Mouse (Mus musculus) hindbrain, embryonic 14.5 days (tissue): Measurements from ENCODE around the gene Cpm. TPM values are rescaled to one million over a fixed set of nuclear protein-coding genes. Genes with fewer than 3 reads are reported as not detected.

Experiments used
- ATAC-seq: fragments of 200-750 bp; cut with Nextera tagmentation; 2 replicates; pipeline ENCODE4 v1.8.0; 2017; ENCODE audit warnings: moderate number of reproducible peaks, mild to moderate bottlenecking, moderate TSS enrichment, moderate library complexity; ENCODE audit not compliant: low FRiP score
- DNase-seq: peaks from one replicate; pipeline ENCODE4 v3.0.0-alpha.2; 2015; ENCODE audit warnings: low spot score
- H3K27ac ChIP-seq: fragments of 300-500 bp; sonication (generic); 2 replicates; pipeline ENCODE4 v1.5.1; 2014; ENCODE audit warnings: mild to moderate bottlenecking, moderate library complexity
- H3K27me3 ChIP-seq: fragments of 300-500 bp; sonication (generic); 2 replicates; pipeline ENCODE4 v1.6.1; 2014; ENCODE audit warnings: mild to moderate bottlenecking, low read length, mixed read lengths; ENCODE audit not compliant: control insufficient read depth, insufficient read depth
- H3K36me3 ChIP-seq: fragments of 300-500 bp; sonication (generic); replicated peaks from 2 replicates; pipeline ENCODE4 v1.6.1; 2014; ENCODE audit not compliant: control insufficient read depth, insufficient read depth
- H3K4me1 ChIP-seq: fragments of 300-500 bp; sonication (generic); replicated peaks from 2 replicates; pipeline ENCODE4 v1.6.1; 2014; ENCODE audit warnings: antibody characterized with exemption, low read length, mixed read lengths; ENCODE audit not compliant: control insufficient read depth, insufficient read depth
- H3K4me2 ChIP-seq: fragments of 300-500 bp; sonication (generic); replicated peaks from 2 replicates; pipeline ENCODE4 v1.6.1; 2014; ENCODE audit warnings: mild to moderate bottlenecking, moderate library complexity
- H3K4me3 ChIP-seq: fragments of 300-500 bp; sonication (generic); replicated peaks from 2 replicates; pipeline ENCODE4 v1.5.1; 2014; ENCODE audit warnings: mild to moderate bottlenecking, low read length
- H3K9ac ChIP-seq: fragments of 300-500 bp; sonication (generic); 2 replicates; pipeline ENCODE4 v1.6.1; 2014
- H3K9me3 ChIP-seq: fragments of 300-500 bp; sonication (generic); 2 replicates; pipeline ENCODE4 v1.6.1; 2016; ENCODE audit warnings: low read length; ENCODE audit not compliant: control insufficient read depth
- WGBS: fragments of 180-500 bp; shearing (Covaris S2); extraction: QIAGEN DNeasy Blood & Tissue Kit; methylation state at CpG from one replicate; pipeline ENCODE4 v1.1.7; 2014; 5-methylcytosine and 5-hydroxymethylcytosine counted together
- polyA plus RNA-seq: library from polyadenylated mRNA; unstranded; fragments of >200 nt; fragmentation: Nextera tagmentation; extraction: Ambion mirVana; gene quantifications from 2 replicates; pipeline ENCODE4 v1.2.1, GENCODE M21; 2014

The Cpm gene
- polyA plus RNA-seq, 1 experiment from 2014 or later = 3.0 TPM

GRCm38 (mm10) chr10:117726350-117726749, 97.0 kb downstream of the Cpm start:
- Histone ChIP-seq H3K9me3 (no peaks in the 10 kb centered on the region), H3K4me2 (no peak overlapping the region), H3K27ac (no peak overlapping the region), H3K27me3 (no peaks in the 10 kb centered on the region), H3K9ac (no peak overlapping the region), H3K4me1 (no peaks in the 10 kb centered on the region), H3K4me3 (no peak overlapping the region), H3K36me3 (no peaks in the 10 kb centered on the region)
- DNase-seq (no peak), ATAC-seq (no peak)
- whole genome bisulfite sequencing = 91% methylated on average over 4 of the region's 4 CpGs

DNA sequence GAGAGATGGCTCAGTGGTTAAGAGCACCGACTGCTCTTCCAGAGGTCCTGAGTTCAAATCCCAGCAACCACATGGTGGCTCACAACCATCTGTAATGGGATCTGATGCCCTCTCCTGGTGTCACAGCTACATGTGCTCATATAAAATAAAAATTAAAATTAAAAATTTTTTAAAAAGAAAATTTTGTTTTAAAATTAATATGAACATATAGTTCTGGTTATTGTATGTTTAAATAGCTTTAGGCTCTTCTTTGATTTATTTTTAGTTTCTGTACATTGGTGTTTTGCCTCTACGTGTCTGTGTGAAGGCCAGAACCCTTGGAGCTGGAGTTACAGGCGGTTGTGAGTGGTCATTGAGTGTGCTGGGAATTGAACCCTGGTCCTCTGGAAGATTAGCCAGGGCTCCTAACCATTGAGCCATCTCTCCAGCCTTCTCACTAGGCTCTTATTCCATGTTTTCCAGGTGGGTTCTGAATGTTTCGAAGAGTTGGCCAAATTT, 97.6 kb downstream of the Cpm start:
- WGBS = over 99% methylated on average over 4 of the region's 4 CpGs
- Histone ChIP-seq H3K27ac (no peak overlapping the region), H3K9me3 (no peaks in the 10 kb centered on the region), H3K9ac (no peak overlapping the region), H3K27me3 (no peaks in the 10 kb centered on the region), H3K4me3 (no peak overlapping the region), H3K4me1 (no peaks in the 10 kb centered on the region), H3K4me2 (no peak overlapping the region), H3K36me3 (no peaks in the 10 kb centered on the region)
- no peak for DNase-seq
- ATAC-seq = no peak

GRCm38 (mm10) chr10:117727518-117728110, 98.3 kb downstream of the Cpm start:
- Histone ChIP-seq H3K36me3 (0 out of 2 replicates have a peak, but pooled peaks cover 1% of the 10 kb centered on the region), H3K27ac (no peak overlapping the region), H3K9me3 (no peaks in the 10 kb centered on the region), H3K9ac (no peak overlapping the region), H3K4me1 (no peaks in the 10 kb centered on the region), H3K27me3 (no peaks in the 10 kb centered on the region), H3K4me3 (no peak overlapping the region), H3K4me2 (no peak overlapping the region)
- 84% methylated on average over 9 of the region's 9 CpGs for WGBS
- ATAC-seq (no peak), DNase-seq (no peak)

GRCm38 (mm10) chr10:117728574-117728973, 99.3 kb downstream of the Cpm start:
- Histone ChIP-seq H3K9ac (no peak overlapping the region), H3K4me2 (no peak overlapping the region), H3K4me3 (no peak overlapping the region), H3K4me1 (no peaks in the 10 kb centered on the region), H3K27me3 (no peaks in the 10 kb centered on the region), H3K36me3 (peaks cover 4% of the 10 kb centered on the region; the same call in 1 of the 2 replicates), H3K9me3 (no peaks in the 10 kb centered on the region), H3K27ac (no peak overlapping the region)
- ATAC-seq (no peak), DNase-seq (no peak)
- 84% methylated on average over 5 of the region's 5 CpGs for WGBS

DNA sequence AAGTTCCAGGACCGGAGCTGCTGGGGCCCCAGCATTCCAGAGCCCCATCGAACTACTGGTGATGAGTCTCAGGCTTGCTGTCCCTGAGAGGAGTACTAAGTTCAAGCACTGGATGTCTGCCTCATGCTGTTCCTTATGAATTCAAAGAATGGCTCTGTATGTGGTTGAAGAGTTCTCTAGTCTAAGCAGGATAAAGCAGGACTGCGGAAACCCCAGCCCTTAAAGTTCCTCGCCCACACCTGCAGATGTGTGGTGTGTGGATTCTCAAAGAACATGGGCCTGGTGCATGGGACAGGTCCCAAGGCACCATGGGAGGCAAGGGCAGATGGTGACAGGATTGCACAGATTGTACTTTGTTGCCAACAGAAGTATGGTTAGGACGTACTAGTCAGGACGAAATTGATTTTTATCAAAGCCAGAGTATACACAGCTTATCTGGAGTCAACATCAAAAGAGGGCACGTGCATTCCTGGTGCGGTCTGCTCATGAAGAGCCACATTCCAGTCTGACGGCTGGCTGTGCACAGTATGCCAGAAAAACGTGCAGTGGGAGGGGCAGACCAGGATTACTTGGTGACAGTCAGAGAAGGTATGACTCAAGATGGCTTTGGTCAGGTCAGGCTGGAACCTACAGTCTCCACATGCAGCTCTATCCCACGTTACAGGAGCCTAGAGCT, 100.0 kb downstream of the Cpm start:
- WGBS = 85% methylated on average over 11 of the region's 11 CpGs
- no peak for DNase-seq
- no peaks in the 10 kb centered on the region for H3K27me3 ChIP-seq

DNA sequence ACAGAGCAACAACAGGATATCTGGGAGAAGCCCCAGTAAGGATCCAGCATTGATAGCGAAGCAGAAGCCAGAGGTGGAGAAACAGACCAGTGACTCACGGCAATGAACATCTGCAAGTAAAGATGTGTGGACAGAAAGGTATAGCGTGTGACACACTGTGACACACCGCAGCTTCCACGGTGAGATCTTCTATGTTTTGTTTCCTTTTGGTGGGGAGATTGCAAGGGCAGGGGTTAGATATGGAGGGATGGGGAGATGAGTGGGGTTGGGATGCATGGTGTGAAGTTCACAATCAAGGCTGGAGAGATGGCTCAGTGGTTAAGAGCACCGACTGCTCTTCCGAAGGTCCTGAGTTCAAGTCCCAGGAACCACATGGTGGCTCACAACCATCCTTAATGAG, 100.8 kb downstream of the Cpm start:
- no peak overlapping the region for H3K4me3 ChIP-seq
- no peak overlapping the region for H3K27ac ChIP-seq
- no peak overlapping the region for H3K4me2 ChIP-seq
- WGBS = 97% methylated on average over 7 of the region's 7 CpGs
- H3K9me3 ChIP-seq = no peaks in the 10 kb centered on the region
- H3K36me3 ChIP-seq = peaks cover 5% of the 10 kb centered on the region; the same call in 1 of the 2 replicates
- H3K27me3 ChIP-seq = no peaks in the 10 kb centered on the region
- ATAC-seq (no peak), DNase-seq (no peak)
- H3K4me1 ChIP-seq = no peaks in the 10 kb centered on the region
- no peak overlapping the region for H3K9ac ChIP-seq

More for the DNA sequence above, 100.0 kb downstream of the Cpm start:
- ATAC-seq = no peak
- Histone ChIP-seq H3K27ac (no peak overlapping the region), H3K4me2 (no peak overlapping the region), H3K9ac (no peak overlapping the region), H3K9me3 (no peaks in the 10 kb centered on the region), H3K4me1 (no peaks in the 10 kb centered on the region), H3K4me3 (no peak overlapping the region), H3K36me3 (peaks cover 4% of the 10 kb centered on the region; the same call in 1 of the 2 replicates)

- Histone ChIP-seq H3K4me3 (no peak overlapping the region), H3K36me3 (peaks cover 10% of the 10 kb centered on the region; the same call in 1 of the 2 replicates), H3K9ac (no peak overlapping the region), H3K4me1 (no peaks in the 10 kb centered on the region), H3K9me3 (no peaks in the 10 kb centered on the region), H3K27me3 (no peaks in the 10 kb centered on the region), H3K4me2 (no peak overlapping the region), H3K27ac (no peak overlapping the region)
- ATAC-seq (no peak), DNase-seq (no peak)
- whole genome bisulfite sequencing = 97% methylated on average over 12 of the region's 12 CpGs
Measured at GRCm38 (mm10) chr10:117730637-117731203, 101.4 kb downstream of the Cpm start.

- no peak overlapping the region for H3K27ac ChIP-seq
- no peaks in the 10 kb centered on the region for H3K27me3 ChIP-seq
- ATAC-seq (no peak), DNase-seq (no peak)
- no peak overlapping the region for H3K4me2 ChIP-seq
- WGBS = 61% methylated on average over 14 of the region's 15 CpGs
- no peak overlapping the region for H3K9ac ChIP-seq
- H3K4me1 ChIP-seq = no peaks in the 10 kb centered on the region
- H3K9me3 ChIP-seq = no peaks in the 10 kb centered on the region
- no peak overlapping the region for H3K4me3 ChIP-seq
- H3K36me3 ChIP-seq = peaks cover 16% of the 10 kb centered on the region
Measured at GRCm38 (mm10) chr10:117731244-117732101, 102.2 kb downstream of the Cpm start.

DNA sequence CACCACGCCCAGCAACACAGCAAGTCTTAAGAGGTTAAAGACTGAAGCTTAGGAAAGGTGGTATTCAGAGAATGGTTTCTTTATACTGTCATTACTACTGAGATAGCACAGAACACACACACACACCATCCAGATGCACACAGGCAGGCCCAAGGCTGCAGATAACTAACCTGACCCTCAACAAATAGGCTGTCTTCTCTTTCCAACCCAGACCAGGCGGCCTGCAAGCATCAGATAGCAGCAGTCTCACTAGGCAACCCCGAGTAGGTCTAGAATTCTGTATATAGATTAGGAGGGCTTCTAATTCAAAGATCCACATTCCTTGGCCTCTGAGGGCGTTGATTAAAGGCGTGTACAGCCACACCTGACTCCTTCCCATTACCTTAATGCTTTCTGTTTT, 102.9 kb downstream of the Cpm start:
- 89% methylated on average over 5 of the region's 5 CpGs for WGBS
- no peak for ATAC-seq
- H3K4me1 ChIP-seq = no peaks in the 10 kb centered on the region

More for the DNA sequence above, 102.9 kb downstream of the Cpm start:
- no peak overlapping the region for H3K27ac ChIP-seq
- DNase-seq = no peak
- no peak overlapping the region for H3K4me2 ChIP-seq
- no peak overlapping the region for H3K4me3 ChIP-seq
- no peaks in the 10 kb centered on the region for H3K9me3 ChIP-seq
- no peak overlapping the region for H3K9ac ChIP-seq
- H3K36me3 ChIP-seq = peaks cover 23% of the 10 kb centered on the region
- H3K27me3 ChIP-seq = no peaks in the 10 kb centered on the region
